Mouse (Mus musculus) ES-E14 (cell line): ENCODE measurements at regions not wholly inside any gene's neighbourhood (a gene's known extent, or its start where the extent isn't known, plus 50 kb on each side); places are given as distances from the start of the nearest gene placed in this dataset.

ENCODE experiments used
- DNase-seq: peaks from one replicate; pipeline ENCODE4 v3.0.0-alpha.2; 2013; ENCODE audit warnings: low read depth, low spot score
- H3K27ac ChIP-seq: 2 replicates; pipeline ENCODE4 v1.5.1; 2012; ENCODE audit warnings: low read depth, mild to moderate bottlenecking, low read length, moderate library complexity, mixed read lengths; ENCODE audit not compliant: poor library complexity, insufficient read depth, severe bottlenecking
- H3K36me3 ChIP-seq: 2 replicates; pipeline ENCODE4 v1.6.1; 2012; ENCODE audit warnings: mild to moderate bottlenecking, low read length, moderate library complexity, mixed read lengths; ENCODE audit not compliant: control insufficient read depth, poor library complexity, insufficient read depth, severe bottlenecking
- H3K4me1 ChIP-seq, 2 experiments: fragments of 150-350 bp in 1 of 2; sonication (generic) in 1 of 2; 2 replicates each; pipeline ENCODE4 v1.6.1; 2012; ENCODE audit warnings: low read length in 2 of 2, mild to moderate bottlenecking in 1 of 2, mixed read lengths in 1 of 2; ENCODE audit not compliant: control insufficient read depth in 2 of 2, insufficient read depth in 2 of 2, poor library complexity in 1 of 2
- H3K4me3 ChIP-seq, 2 experiments: fragments of 150-350 bp in 1 of 2; sonication (generic) in 1 of 2; 2 replicates each; pipeline ENCODE4 v1.5.1; 2012; ENCODE audit warnings: low read length in 2 of 2, low read depth in 1 of 2, mild to moderate bottlenecking in 1 of 2, mixed read lengths in 1 of 2; ENCODE audit not compliant: insufficient read depth in 1 of 2, poor library complexity in 1 of 2, severe bottlenecking in 1 of 2
- H3K9ac ChIP-seq: 2 replicates; pipeline ENCODE4 v1.6.1; 2012; ENCODE audit warnings: low read depth, mild to moderate bottlenecking, low read length, mixed read lengths; ENCODE audit not compliant: poor library complexity, insufficient read depth, severe bottlenecking
- H3K9me3 ChIP-seq: fragments of 150-350 bp; sonication (generic); 2 replicates; pipeline ENCODE4 v1.6.1; 2012; ENCODE audit warnings: low read depth, mild to moderate bottlenecking, low read length; ENCODE audit not compliant: control insufficient read depth, insufficient read depth
- CHD2 ChIP-seq: IDR thresholded peaks from 2 replicates; pipeline ENCODE4 v1.6.1; 2014; ENCODE audit warnings: mild to moderate bottlenecking, low read depth, low read length, inconsistent platforms
- HCFC1 ChIP-seq: IDR thresholded peaks from 2 replicates; pipeline ENCODE4 v1.6.1; 2012; ENCODE audit warnings: low read length, inconsistent platforms, borderline replicate concordance; ENCODE audit not compliant: insufficient read depth
- MAFK ChIP-seq: IDR thresholded peaks from 2 replicates; pipeline ENCODE4 v1.6.1; 2014; ENCODE audit warnings: mild to moderate bottlenecking, low read depth, low read length, inconsistent platforms; ENCODE audit not compliant: insufficient read depth
- ZC3H11A ChIP-seq: IDR thresholded peaks from 2 replicates; pipeline ENCODE4 v1.6.1; 2012; ENCODE audit warnings: low read depth, mild to moderate bottlenecking, inconsistent platforms, low read length, borderline replicate concordance
- ZNF384 ChIP-seq: IDR thresholded peaks from 2 replicates; pipeline ENCODE4 v1.6.1; 2012; ENCODE audit warnings: low read depth, low read length, inconsistent platforms
- in situ Hi-C, 2 experiments: fragments of 600-800 bp; cut with MboI; formaldehyde crosslinking; loops; one replicate each; pipeline ENCODE4 v1.15.1; 2025; ENCODE audit warnings: low sequenced_read_pairs in 2 of 2, inconsistent platforms in 1 of 2; ENCODE audit not compliant: unreplicated experiment in 2 of 2

- Histone ChIP-seq H3K9ac (no peak overlapping the region), H3K4me3 (no peak overlapping the region), H3K27ac (no peak overlapping the region), H3K36me3 (no peaks in the 10 kb centered on the region), H3K4me1 (peaks cover 0 to 5% of the 10 kb centered on the region in 2 experiments; a peak in 2 of 4 replicates), H3K9me3 (no peaks in the 10 kb centered on the region)
- TF ChIP-seq MAFK (no peak), HCFC1 (no peak), ZC3H11A (no peak)
- DNase-seq, result no peak
- in situ Hi-C loops, result no loop called here
Observed at GRCm38 (mm10) chr7:49696228-49696627, 59.6 kb upstream of the Dbx1 start.

- Histone ChIP-seq H3K4me3 (peak overlapping the region; percentile 41 to 62; a peak in 3 of 4 replicates), H3K9me3 (no peaks in the 10 kb centered on the region), H3K4me1 (peaks cover 3 to 12% of the 10 kb centered on the region in 2 experiments; a peak in 2 of 4 replicates), H3K9ac (no peak overlapping the region), H3K27ac (peak overlapping the region; percentile 30; the same call in 1 of the 2 replicates), H3K36me3 (no peaks in the 10 kb centered on the region)
- in situ Hi-C loops, result no loop called here
- no peak for DNase-seq
- TF ChIP-seq CHD2 (no peak), ZC3H11A (no peak), ZNF384 (no peak), HCFC1 (no peak), MAFK (no peak)
Observed at GRCm38 (mm10) chr7:49689546-49689945, 52.9 kb upstream of the Dbx1 start.

- Histone ChIP-seq H3K36me3 (no peaks in the 10 kb centered on the region), H3K4me1 (peaks cover 3 to 12% of the 10 kb centered on the region in 2 experiments; a peak in 2 of 4 replicates), H3K27ac (peak overlapping the region; percentile 30; the same call in 1 of the 2 replicates), H3K4me3 (peak overlapping the region; percentile 41 to 62; a peak in 3 of 4 replicates), H3K9ac (no peak overlapping the region), H3K9me3 (no peaks in the 10 kb centered on the region)
- in situ Hi-C loops, result no loop called here
- TF ChIP-seq ZNF384 (peak; percentile 54; the same call in 1 of the 2 replicates), ZC3H11A (no peak)
- DNase-seq, result no peak
Observed at GRCm38 (mm10) chr7:49688521-49689399, 52.1 kb upstream of the Dbx1 start.

- H3K9ac ChIP-seq, result no peak overlapping the region
- H3K36me3 ChIP-seq, result no peaks in the 10 kb centered on the region
- H3K4me1 ChIP-seq, result peaks cover 3 to 12% of the 10 kb centered on the region in 2 experiments; a peak in 2 of 4 replicates
- H3K27ac ChIP-seq, result no peak overlapping the region
- in situ Hi-C loops, result no loop called here
- no peaks in the 10 kb centered on the region for H3K9me3 ChIP-seq
- TF ChIP-seq CHD2 (no peak), MAFK (no peak), ZC3H11A (no peak), HCFC1 (no peak), ZNF384 (no peak)
- H3K4me3 ChIP-seq, result no peak overlapping the region
- no peak for DNase-seq
Observed at GRCm38 (mm10) chr7:49687658-49688376, 51.2 kb upstream of the Dbx1 start.
